Mouse (Mus musculus) hindbrain, embryonic 10.5 days (tissue): Measurements from ENCODE around the gene Ints3. TPM values are rescaled to one million over a fixed set of nuclear protein-coding genes. Genes with fewer than 3 reads are reported as not detected.

Experiments used
- DNase-seq: peaks from one replicate; pipeline ENCODE4 v3.0.0-alpha.2; 2017; ENCODE audit warnings: low spot score
- H3K27ac ChIP-seq: fragments of 300-500 bp; sonication (generic); 2 replicates; pipeline ENCODE4 v1.5.1; 2016; ENCODE audit warnings: mild to moderate bottlenecking, moderate library complexity
- H3K27me3 ChIP-seq: fragments of 300-500 bp; sonication (generic); 2 replicates; pipeline ENCODE4 v1.6.1; 2016; ENCODE audit warnings: mild to moderate bottlenecking; ENCODE audit not compliant: poor library complexity, insufficient read depth, severe bottlenecking
- H3K36me3 ChIP-seq: fragments of 300-500 bp; sonication (generic); 2 replicates; pipeline ENCODE4 v1.6.1; 2016; ENCODE audit warnings: mild to moderate bottlenecking, moderate library complexity
- H3K4me1 ChIP-seq: fragments of 300-500 bp; sonication (generic); replicated peaks from 2 replicates; pipeline ENCODE4 v1.6.1; 2016; ENCODE audit warnings: mild to moderate bottlenecking
- H3K4me3 ChIP-seq: fragments of 300-500 bp; sonication (generic); 2 replicates; pipeline ENCODE4 v1.5.1; 2016; ENCODE audit warnings: mild to moderate bottlenecking, moderate library complexity
- H3K9me3 ChIP-seq: fragments of 300-500 bp; sonication (generic); 2 replicates; pipeline ENCODE4 v1.6.1; 2016; ENCODE audit warnings: mild to moderate bottlenecking, moderate library complexity
- WGBS: fragments of 180-500 bp; shearing (Covaris S2); methylation state at CpG from one replicate; pipeline ENCODE4 v1.1.7; 2016; 5-methylcytosine and 5-hydroxymethylcytosine counted together
- polyA plus RNA-seq: library from polyadenylated mRNA; unstranded; fragments of >200 nt; fragmentation: Nextera tagmentation; extraction: Ambion mirVana; gene quantifications from 2 replicates; pipeline ENCODE4 v1.2.1, GENCODE M21; 2016

The Ints3 gene
- 37.6 and 39.7 TPM in 2 replicates for polyA plus RNA-seq

- H3K27me3 ChIP-seq = no peaks in the 10 kb centered on the region
- H3K4me3 ChIP-seq = peak within 1 kb of the TSS; percentile 82
- DNase-seq = peak; percentile 99
- peaks cover 34% of the 10 kb centered on the region for H3K4me1 ChIP-seq
- WGBS = 1% methylated on average over 52 of the region's 52 CpGs
- H3K9me3 ChIP-seq = no peaks in the 10 kb centered on the region
- peak within 1 kb of the TSS; percentile 99 for H3K27ac ChIP-seq
- H3K36me3 ChIP-seq = peaks cover 18% of the 10 kb centered on the region
These were observed at the start of gene Ints3 for GRCm38 (mm10) chr3:90433381-90434020. Gene Ints3 (minus strand): TSS chr3:90433622.

DNA sequence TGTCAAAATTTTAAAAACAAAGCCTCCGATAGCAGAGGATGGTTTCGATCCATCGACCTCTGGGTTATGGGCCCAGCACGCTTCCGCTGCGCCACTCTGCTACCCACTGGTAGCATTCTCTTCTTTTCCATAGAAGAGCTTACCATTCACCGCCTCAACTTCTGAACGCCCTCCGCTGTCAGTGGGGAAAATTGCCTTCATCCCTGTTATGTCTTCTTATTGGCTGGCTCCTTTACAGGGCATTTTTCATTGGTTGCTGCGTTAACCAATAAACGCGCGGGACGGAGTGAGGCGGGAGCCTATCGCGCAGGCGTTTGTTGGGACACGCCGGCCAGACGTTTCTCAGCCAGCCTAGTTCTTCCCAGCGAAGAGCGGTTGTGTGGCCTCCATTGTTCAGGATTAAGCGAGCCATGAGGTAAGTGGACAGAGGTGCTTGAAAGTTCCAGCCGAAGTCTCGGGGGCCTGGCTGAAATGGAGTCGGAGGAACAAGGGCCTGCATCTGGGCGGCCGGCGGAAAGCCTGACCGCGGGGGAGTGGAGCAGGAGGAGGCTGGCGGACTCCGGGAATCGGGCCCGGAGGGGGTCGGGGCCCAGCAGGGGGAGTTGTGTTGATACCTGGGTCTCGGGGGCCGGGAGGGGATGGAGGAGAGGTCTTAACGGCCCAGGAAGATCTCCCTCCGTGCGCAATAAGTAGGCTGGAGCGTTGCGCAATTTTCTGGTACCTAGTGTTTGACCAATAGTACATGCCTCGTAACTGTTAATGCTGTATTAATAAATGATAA lies 42.6 kb upstream of the Ints3 start, which contains the start of gene Ilf2:
Gene Ilf2, plus strand, starts transcription at position 296 of the 781 bp plus-strand sequence.
- under 1% methylated on average over 45 of the region's 45 CpGs for WGBS
- peak within 1 kb of the TSS; percentile 97 for H3K27ac ChIP-seq
- no peaks in the 10 kb centered on the region for H3K9me3 ChIP-seq

GRCm38 (mm10) chr3:90475151-90475830 lies 41.9 kb upstream of the Ints3 start:
- WGBS = 46% methylated on average over 16 of the region's 16 CpGs
- H3K4me3 ChIP-seq = peak overlapping the region; percentile 81; the same call in 1 of the 2 replicates
- H3K27me3 ChIP-seq = no peaks in the 10 kb centered on the region
- H3K27ac ChIP-seq = no peak overlapping the region
- peaks cover 32% of the 10 kb centered on the region for H3K36me3 ChIP-seq
- H3K9me3 ChIP-seq = no peaks in the 10 kb centered on the region
- H3K4me1 ChIP-seq = peaks cover 6% of the 10 kb centered on the region
- DNase-seq = no peak

More for the DNA sequence above, 42.6 kb upstream of the Ints3 start, which contains the start of gene Ilf2:
- Histone ChIP-seq H3K4me3 (peak within 1 kb of the TSS; percentile 81), H3K27me3 (no peaks in the 10 kb centered on the region), H3K36me3 (peaks cover 39% of the 10 kb centered on the region), H3K4me1 (peaks cover 6% of the 10 kb centered on the region)
- peak; percentile 98 for DNase-seq

DNA sequence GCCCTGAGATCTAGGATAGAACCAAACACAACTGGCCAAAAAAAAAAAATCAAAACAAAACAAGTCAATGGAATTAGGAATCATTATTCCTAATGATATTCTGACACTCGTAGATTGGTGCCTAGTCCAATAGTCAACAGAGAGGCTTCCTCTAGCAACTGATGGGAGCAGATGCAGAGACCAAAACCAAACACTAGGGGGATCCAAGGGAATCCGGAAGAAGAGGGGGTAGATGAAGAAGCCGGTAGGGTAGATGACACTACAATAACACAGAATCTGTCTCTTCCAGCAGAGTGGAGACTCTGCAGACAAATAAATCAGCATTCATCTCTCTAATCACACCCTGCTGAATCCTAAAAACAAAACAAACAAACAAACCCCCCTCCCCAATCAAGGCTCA lies 38.8 kb upstream of the Ints3 start:
- H3K9me3 ChIP-seq = no peaks in the 10 kb centered on the region
- peaks cover 11% of the 10 kb centered on the region; the same call in 1 of the 2 replicates for H3K27me3 ChIP-seq
- no peak for DNase-seq
- H3K4me3 ChIP-seq = no peak overlapping the region
- H3K36me3 ChIP-seq = peaks cover 1% of the 10 kb centered on the region; the same call in 1 of the 2 replicates
- H3K4me1 ChIP-seq = peaks cover 3% of the 10 kb centered on the region
- no peak overlapping the region for H3K27ac ChIP-seq
- WGBS = 35% methylated on average over 3 of the region's 3 CpGs

- Histone ChIP-seq H3K27me3 (peaks cover 52% of the 10 kb centered on the region), H3K9me3 (no peaks in the 10 kb centered on the region), H3K36me3 (no peaks in the 10 kb centered on the region), H3K4me1 (peaks cover 19% of the 10 kb centered on the region), H3K27ac (no peak overlapping the region), H3K4me3 (no peak overlapping the region)
- WGBS = 92% methylated on average over 10 of the region's 10 CpGs
- DNase-seq = no peak
These were observed 34.3 kb upstream of the Ints3 start for GRCm38 (mm10) chr3:90467618-90468300.

GRCm38 (mm10) chr3:90466311-90466766 lies 32.9 kb upstream of the Ints3 start:
- under 1% methylated on average over 15 of the region's 15 CpGs for WGBS

GRCm38 (mm10) chr3:90465686-90466310 lies 32.4 kb upstream of the Ints3 start, which contains the start of gene Npr1:
Gene Npr1 (minus strand): TSS chr3:90465866.
- peaks cover 71% of the 10 kb centered on the region for H3K27me3 ChIP-seq

More at GRCm38 (mm10) chr3:90466311-90466766, 32.9 kb upstream of the Ints3 start:
- Histone ChIP-seq H3K4me1 (peaks cover 19% of the 10 kb centered on the region), H3K9me3 (no peaks in the 10 kb centered on the region), H3K27ac (0 out of 2 replicates have a peak overlapping the region, but pooled peaks have one; percentile 59), H3K36me3 (no peaks in the 10 kb centered on the region), H3K4me3 (peak overlapping the region; percentile 57), H3K27me3 (peaks cover 66% of the 10 kb centered on the region)
- DNase-seq = peak; percentile 67

DNA sequence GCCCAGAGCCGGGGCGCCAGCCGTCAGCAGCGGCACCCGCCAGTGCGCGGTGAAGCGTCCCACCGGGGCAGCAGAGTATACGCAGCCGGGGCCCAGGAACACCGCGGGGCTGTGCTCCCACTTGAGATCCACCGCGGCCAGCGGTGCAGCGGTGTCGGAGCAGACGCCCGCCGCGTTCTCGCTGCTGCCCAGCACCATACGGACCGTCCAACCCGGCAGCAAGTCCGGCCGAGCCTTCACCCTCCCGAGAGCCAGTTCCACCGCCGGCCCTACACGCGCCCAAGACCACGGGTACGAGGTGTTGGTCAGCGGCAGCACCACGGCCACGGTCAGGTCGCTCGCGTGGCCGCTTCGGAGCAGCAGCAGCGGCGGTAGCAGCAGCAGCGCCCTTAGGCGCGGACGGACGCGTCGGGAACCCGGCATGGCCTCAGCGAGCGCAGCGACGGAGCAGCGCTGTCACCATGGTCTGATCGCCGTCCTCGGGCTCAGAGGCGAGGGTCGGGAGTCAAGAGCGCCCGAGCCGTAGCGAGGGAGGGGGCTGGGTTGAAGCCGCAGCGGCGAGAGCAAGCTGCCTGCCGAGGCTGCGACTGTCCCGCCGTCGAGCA lies 31.8 kb upstream of the Ints3 start:
- Histone ChIP-seq H3K36me3 (no peaks in the 10 kb centered on the region), H3K27me3 (peaks cover 76% of the 10 kb centered on the region), H3K4me1 (peaks cover 19% of the 10 kb centered on the region), H3K4me3 (peak overlapping the region; percentile 57), H3K9me3 (no peaks in the 10 kb centered on the region), H3K27ac (peak overlapping the region; percentile 59)
- WGBS = 1% methylated on average over 75 of the region's 75 CpGs
- DNase-seq = peak; percentile 58

More at GRCm38 (mm10) chr3:90465686-90466310, 32.4 kb upstream of the Ints3 start, which contains the start of gene Npr1:
- Histone ChIP-seq H3K9me3 (no peaks in the 10 kb centered on the region), H3K27ac (peak within 1 kb of the TSS; percentile 59), H3K4me3 (peak within 1 kb of the TSS; percentile 57), H3K36me3 (no peaks in the 10 kb centered on the region), H3K4me1 (peaks cover 19% of the 10 kb centered on the region)
- no peak for DNase-seq
- under 1% methylated on average over 48 of the region's 49 CpGs for WGBS

DNA sequence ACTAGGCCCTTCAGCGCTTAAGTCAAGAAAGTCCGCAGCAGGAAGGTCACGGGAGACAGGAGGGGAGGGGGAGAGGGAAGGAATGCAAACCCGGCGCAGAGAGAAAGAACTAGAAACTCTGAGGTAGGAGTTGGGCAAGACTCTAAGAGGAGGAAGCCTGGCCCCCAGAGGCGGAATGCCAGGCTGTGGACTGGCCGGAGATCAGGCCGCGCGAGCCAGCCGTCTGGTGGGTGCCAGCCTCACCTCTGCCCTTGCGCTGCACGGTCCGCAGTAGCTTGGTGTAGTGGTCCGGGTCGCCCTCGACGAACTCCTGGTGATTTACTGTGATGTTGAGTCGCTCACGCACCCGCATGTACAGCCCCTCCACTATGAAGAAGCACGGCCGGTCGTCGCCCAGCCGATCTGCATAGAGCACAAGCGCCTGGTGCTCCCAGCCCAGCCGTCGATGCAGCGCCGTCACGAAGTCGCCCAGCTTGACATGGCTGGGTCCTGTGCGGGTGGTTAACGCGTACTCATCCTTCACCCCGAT lies 31.2 kb upstream of the Ints3 start:
- DNase-seq = peak; percentile 24

GRCm38 (mm10) chr3:90462579-90462978 lies 29.2 kb upstream of the Ints3 start:
- Histone ChIP-seq H3K4me3 (no peak overlapping the region), H3K9me3 (no peaks in the 10 kb centered on the region), H3K27ac (no peak overlapping the region), H3K4me1 (peaks cover 19% of the 10 kb centered on the region), H3K36me3 (no peaks in the 10 kb centered on the region), H3K27me3 (peaks cover 66% of the 10 kb centered on the region)
- WGBS = 32% methylated on average over 7 of the region's 7 CpGs
- no peak for DNase-seq

More for the DNA sequence above, 31.2 kb upstream of the Ints3 start:
- Histone ChIP-seq H3K27ac (peak overlapping the region; percentile 1; the same call in 1 of the 2 replicates), H3K4me3 (peak overlapping the region; percentile 57), H3K27me3 (peaks cover 76% of the 10 kb centered on the region), H3K36me3 (no peaks in the 10 kb centered on the region), H3K9me3 (no peaks in the 10 kb centered on the region), H3K4me1 (peaks cover 19% of the 10 kb centered on the region)
- 8% methylated on average over 37 of the region's 37 CpGs for WGBS

DNA sequence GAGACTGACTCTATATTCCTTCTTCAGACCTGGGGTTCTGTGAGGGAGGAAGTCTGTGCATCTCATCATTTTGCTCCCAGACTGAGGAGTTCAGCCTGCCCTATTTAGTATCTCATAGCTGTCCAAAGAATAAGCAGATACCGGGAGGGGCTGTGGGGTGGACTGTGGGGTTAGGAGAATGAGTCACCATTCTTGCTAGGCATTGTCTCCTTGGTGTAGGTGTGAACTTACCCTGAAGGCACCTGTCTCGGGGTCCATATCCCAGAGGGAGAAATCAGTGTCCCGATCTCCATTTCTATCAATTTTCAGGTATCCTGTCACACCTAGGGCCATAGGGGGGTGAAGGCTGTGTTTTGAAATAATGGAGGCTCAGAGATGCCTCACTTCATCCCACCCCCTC lies 28.5 kb upstream of the Ints3 start:
- no peaks in the 10 kb centered on the region for H3K36me3 ChIP-seq
- H3K27me3 ChIP-seq = peaks cover 64% of the 10 kb centered on the region
- H3K9me3 ChIP-seq = no peaks in the 10 kb centered on the region
- no peak overlapping the region for H3K4me3 ChIP-seq
- no peak overlapping the region for H3K27ac ChIP-seq
- DNase-seq = no peak
- 91% methylated on average over 3 of the region's 3 CpGs for WGBS
- H3K4me1 ChIP-seq = peaks cover 19% of the 10 kb centered on the region
